Mouse (Mus musculus): ENCODE data around the gene Gpi1.
A peak's percentile ranks its signal among the peaks of the same experiment; 100 is the strongest.
"Not testable (repeated sequence)": the region's sequence is repeated elsewhere in the genome, so short reads cannot be mapped to it uniquely, and the experiment has no call there.

Gene Gpi1

GRCm38 (mm10) chr7:34229153-34229552 lies 983 bp downstream of the Gpi1 start:
- no peak for DNase-seq

- peak; percentile 68 for DNase-seq
Measured at GRCm38 (mm10) chr7:34228641-34229040, 1.5 kb downstream of the Gpi1 start.

- DNase-seq = peak; percentile 36
Measured at GRCm38 (mm10) chr7:34226846-34227245, 3.3 kb downstream of the Gpi1 start.

- peak; percentile 44 for DNase-seq
Measured at GRCm38 (mm10) chr7:34226086-34226485, 4.0 kb downstream of the Gpi1 start.

GRCm38 (mm10) chr7:34224308-34224707 lies 5.8 kb downstream of the Gpi1 start:
- DNase-seq = no peak

GRCm38 (mm10) chr7:34222340-34222739 lies 7.8 kb downstream of the Gpi1 start:
- DNase-seq = no peak

GRCm38 (mm10) chr7:34221594-34222250 lies 8.4 kb downstream of the Gpi1 start:
- DNase-seq = no peak

GRCm38 (mm10) chr7:34218496-34218895 lies 11.6 kb downstream of the Gpi1 start:
- DNase-seq = no peak

GRCm38 (mm10) chr7:34216474-34216873 lies 13.7 kb downstream of the Gpi1 start:
- no peak for DNase-seq

- no peak for DNase-seq
Measured at GRCm38 (mm10) chr7:34215481-34215880, 14.7 kb downstream of the Gpi1 start.

GRCm38 (mm10) chr7:34214644-34215043 lies 15.5 kb downstream of the Gpi1 start:
- DNase-seq = no peak

GRCm38 (mm10) chr7:34213281-34213680 lies 16.9 kb downstream of the Gpi1 start:
- DNase-seq = no peak

GRCm38 (mm10) chr7:34208027-34208745 lies 21.9 kb downstream of the Gpi1 start:
- no peak for DNase-seq

- DNase-seq = no peak
Measured at GRCm38 (mm10) chr7:34206331-34206730, 23.8 kb downstream of the Gpi1 start.

GRCm38 (mm10) chr7:34202147-34202546 lies 28.0 kb downstream of the Gpi1 start:
- not testable (repeated sequence) for DNase-seq

- DNase-seq = no peak
Measured at GRCm38 (mm10) chr7:34200829-34201228, 29.3 kb downstream of the Gpi1 start.

- DNase-seq = no peak
Measured at GRCm38 (mm10) chr7:34198346-34198745, 31.8 kb downstream of the Gpi1 start.

- peak; percentile 92 for DNase-seq
Measured at GRCm38 (mm10) chr7:34196132-34197128, 33.7 kb downstream of the Gpi1 start, which contains the start of gene Pdcd2l. TSS of gene Pdcd2l (minus strand) at chr7:34196661.

- DNase-seq = no peak
Measured at GRCm38 (mm10) chr7:34195632-34196031, 34.5 kb downstream of the Gpi1 start.

- no peak for DNase-seq
Measured at GRCm38 (mm10) chr7:34192825-34193224, 37.3 kb downstream of the Gpi1 start.

GRCm38 (mm10) chr7:34189376-34189989 lies 40.7 kb downstream of the Gpi1 start:
- DNase-seq = no peak

GRCm38 (mm10) chr7:34183794-34184193 lies 46.3 kb downstream of the Gpi1 start:
- no peak for DNase-seq

GRCm38 (mm10) chr7:34183356-34183755 lies 46.8 kb downstream of the Gpi1 start:
- no peak for DNase-seq

All from cerebellum, adult 11-12 months (tissue).